ENCODE assay signal across 8 mouse cellular contexts in genomic region chr19:9993036-9993656, GRCm38 (mm10). TPM values are rescaled to one million over a fixed set of nuclear protein-coding genes. Genes with fewer than 3 reads are reported as not detected.
DNase-seq lines count a peak whose midpoint lies in the region; ATAC-seq and TF ChIP-seq lines count a peak whose summit lies in the region.

No protein-coding gene starts in this region.

- H3K9me3 ChIP-seq in ES-Bruce4 (replicated peaks; ENCODE audit: control insufficient read depth, insufficient read depth, low read length, poor library complexity, severe bottlenecking), result no peaks in the 10 kb centered on the region
- H3K9me3 ChIP-seq in forebrain, embryonic 16.5 days (ENCODE audit: control insufficient read depth, low read length), result no peaks in the 10 kb centered on the region
- no peaks in the 10 kb centered on the region for H3K9me3 ChIP-seq in neural tube, embryonic 14.5 days (ENCODE audit: control insufficient read depth, low read length)

- no peaks in the 10 kb centered on the region for H3K36me3 ChIP-seq in ES-Bruce4 (ENCODE audit: control insufficient read depth, insufficient read depth, low read length, poor library complexity, severe bottlenecking)
- no peaks in the 10 kb centered on the region for H3K36me3 ChIP-seq in forebrain, embryonic 16.5 days (ENCODE audit: control insufficient read depth, insufficient read depth)
- H3K36me3 ChIP-seq in neural tube, embryonic 14.5 days (ENCODE audit: control insufficient read depth, insufficient read depth, low read length), result no peaks in the 10 kb centered on the region

- TF ChIP-seq CTCF in ES-Bruce4 (IDR thresholded peaks at IDR 0.05; ENCODE audit: low read depth, low read length), result peak; percentile 87

- peak overlapping the region; percentile 3 for H3K9ac ChIP-seq in ES-Bruce4 (ENCODE audit: low read depth, poor library complexity, severe bottlenecking)
- H3K9ac ChIP-seq in forebrain, embryonic 16.5 days (replicated peaks; ENCODE audit: low read depth, low read length), result peak overlapping the region; percentile 7
- 0 out of 2 replicates have a peak overlapping the region, but pooled peaks have one; percentile 29 for H3K9ac ChIP-seq in neural tube, embryonic 14.5 days (replicated peaks; ENCODE audit: low read depth, low read length)

- 6% methylated on average over 17 of the region's 17 CpGs for WGBS in forebrain, embryonic 16.5 days
- 7% methylated on average over 17 of the region's 17 CpGs for WGBS in neural tube, embryonic 14.5 days

- no peaks in the 10 kb centered on the region for H3K4me1 ChIP-seq in ES-Bruce4 (ENCODE audit: control insufficient read depth, insufficient read depth, low read length)
- peaks cover 2% of the 10 kb centered on the region; the same call in 1 of the 2 replicates for H3K4me1 ChIP-seq in forebrain, embryonic 16.5 days (replicated peaks; ENCODE audit: control insufficient read depth, insufficient read depth, low read length)
- no peaks in the 10 kb centered on the region for H3K4me1 ChIP-seq in neural tube, embryonic 14.5 days (ENCODE audit: control insufficient read depth, insufficient read depth, low read length)

- H3K27ac ChIP-seq in ES-Bruce4 (ENCODE audit: insufficient read depth, low read length), result no peak overlapping the region
- no peak overlapping the region for H3K27ac ChIP-seq in forebrain, embryonic 16.5 days (ENCODE audit: low read length)
- no peak overlapping the region for H3K27ac ChIP-seq in neural tube, embryonic 14.5 days (ENCODE audit: low read depth, low read length)

- no peak for TF ChIP-seq POLR2A in ES-Bruce4 (IDR thresholded peaks at IDR 0.05; ENCODE audit: insufficient read depth, low read length)

- TF ChIP-seq EP300 in ES-Bruce4 (IDR thresholded peaks at IDR 0.05; ENCODE audit: insufficient read depth, low read depth, low read length), result no peak

- no peaks in the 10 kb centered on the region for H3K27me3 ChIP-seq in ES-Bruce4 (ENCODE audit: control insufficient read depth, insufficient read depth, low read length, poor library complexity, severe bottlenecking)
- H3K27me3 ChIP-seq in forebrain, embryonic 16.5 days (replicated peaks; ENCODE audit: control insufficient read depth, insufficient read depth, low read length), result no peaks in the 10 kb centered on the region
- H3K27me3 ChIP-seq in neural tube, embryonic 14.5 days (ENCODE audit: control insufficient read depth, insufficient read depth, low read length), result no peaks in the 10 kb centered on the region

- H3K4me2 ChIP-seq in forebrain, embryonic 16.5 days (ENCODE audit: low read length), result peak overlapping the region; percentile 29
- H3K4me2 ChIP-seq in neural tube, embryonic 14.5 days (ENCODE audit: low read depth, low read length), result peak overlapping the region; percentile 41

- H3K4me3 ChIP-seq in ES-Bruce4 (ENCODE audit: low read depth, low read length), result peak overlapping the region; percentile 65
- H3K4me3 ChIP-seq in forebrain, embryonic 16.5 days (replicated peaks; ENCODE audit: low read length), result peak overlapping the region; percentile 22
- H3K4me3 ChIP-seq in neural tube, embryonic 14.5 days (ENCODE audit: low read depth, low read length), result peak overlapping the region; percentile 12; the same call in 1 of the 2 replicates

- ATAC-seq in forebrain, embryonic 16.5 days, result peak; percentile 89
- ATAC-seq in neural tube, embryonic 14.5 days (ENCODE audit: low read depth), result peak; percentile 93

- intact Hi-C loops in heart, postnatal 25 days (cut with DNase I), result no loop called here

- DNase-seq in cerebellum, adult 18-20 months, result peak; percentile 85 to 87
- DNase-seq in heart, postnatal 25 days (ENCODE audit: low spot score), result peak; percentile 80
- peak; percentile 72 to 85 for DNase-seq in layer of hippocampus, adult 18-20 months (ENCODE audit: low spot score in 2 of 2)
- DNase-seq in lung, adult 18-20 months, result peak; percentile 89 to 94
- DNase-seq in testis, postnatal 10 days (ENCODE audit: low spot score), result peak; percentile 98

RNA-seq across cellular contexts. Expression of gene Best1, which starts 8.3 kb away (rescaled TPM):
- polyA plus RNA-seq in ES-Bruce4 (2011; ENCODE audit: insufficient read depth, insufficient read length, low read depth, missing spikeins), result 1.4 and 3.1 TPM in 2 replicates
- 1.2 and 1.5 TPM in 2 replicates for polyA plus RNA-seq in forebrain, embryonic 16.5 days (2015; fragmentation: Nextera tagmentation; extraction: Ambion mirVana)
- total RNA-seq in heart, postnatal 25 days (2021), result under 1 TPM in 1 of 2 experiments, not detected in 1; 0.10 TPM
- 1 to 10 TPM; 1.2 to 1.7 TPM for total RNA-seq in layer of hippocampus, adult 18-20 months (2021)
- polyA plus RNA-seq in neural tube, embryonic 14.5 days (2014; fragmentation: Nextera tagmentation; extraction: Ambion mirVana), result 1.5 and 2.3 TPM in 2 replicates

RNA-seq across cellular contexts. Expression of gene Rab3il1, which starts 8.3 kb away (rescaled TPM):
- polyA plus RNA-seq in ES-Bruce4 (2011; ENCODE audit: insufficient read depth, insufficient read length, low read depth, missing spikeins), result 3.2 and 4.1 TPM in 2 replicates
- 18.0 and 18.4 TPM in 2 replicates for polyA plus RNA-seq in forebrain, embryonic 16.5 days (2015; fragmentation: Nextera tagmentation; extraction: Ambion mirVana)
- total RNA-seq in heart, postnatal 25 days (2021), result 1 to 10 TPM; 8.9 to 9.3 TPM
- 10 to 100 TPM in 1 of 2 experiments, 1 to 10 TPM in 1; 9.3 to 10.1 TPM for total RNA-seq in layer of hippocampus, adult 18-20 months (2021)
- polyA plus RNA-seq in neural tube, embryonic 14.5 days (2014; fragmentation: Nextera tagmentation; extraction: Ambion mirVana), result 13.6 and 23.2 TPM in 2 replicates

RNA-seq across cellular contexts. Expression of gene Fth1, which starts 12.7 kb away (rescaled TPM):
- polyA plus RNA-seq in ES-Bruce4 (2011; ENCODE audit: insufficient read depth, insufficient read length, low read depth, missing spikeins), result 606 and 634 TPM in 2 replicates
- polyA plus RNA-seq in forebrain, embryonic 16.5 days (2015; fragmentation: Nextera tagmentation; extraction: Ambion mirVana), result 1,497 and 1,681 TPM in 2 replicates
- 1,000 to 10,000 TPM; 2,502 to 2,556 TPM for total RNA-seq in heart, postnatal 25 days (2021)
- total RNA-seq in layer of hippocampus, adult 18-20 months (2021), result 1,000 to 10,000 TPM; 3,571 to 3,745 TPM
- 1,462 and 1,732 TPM in 2 replicates for polyA plus RNA-seq in neural tube, embryonic 14.5 days (2014; fragmentation: Nextera tagmentation; extraction: Ambion mirVana)

RNA-seq across cellular contexts. Expression of gene Fads3, which starts 48.2 kb away (rescaled TPM):
- polyA plus RNA-seq in ES-Bruce4 (2011; ENCODE audit: insufficient read depth, insufficient read length, low read depth, missing spikeins), result 0.81 and 3.1 TPM in 2 replicates
- polyA plus RNA-seq in forebrain, embryonic 16.5 days (2015; fragmentation: Nextera tagmentation; extraction: Ambion mirVana), result 14.1 and 20.9 TPM in 2 replicates
- 10 to 100 TPM; 35.9 to 36.0 TPM for total RNA-seq in heart, postnatal 25 days (2021)
- 10 to 100 TPM; 22.9 to 25.2 TPM for total RNA-seq in layer of hippocampus, adult 18-20 months (2021)
- 19.3 and 19.5 TPM in 2 replicates for polyA plus RNA-seq in neural tube, embryonic 14.5 days (2014; fragmentation: Nextera tagmentation; extraction: Ambion mirVana)

Comparison
In these comparisons a context has a peak if more than half of its experiments do, and no peak if none do; other contexts are left out.
1. H3K4me3 ChIP-seq: peak in every context shown above with its lines; median percentile 65 in ES-Bruce4; 22 in forebrain, embryonic 16.5 days; 12 in neural tube, embryonic 14.5 days.